Mouse (Mus musculus): Measurements from ENCODE around the gene Hmga2. TPM values are rescaled to one million over a fixed set of nuclear protein-coding genes. Genes with fewer than 3 reads are reported as not detected.

The Hmga2 gene
- total RNA-seq (2012; rRNA removed) (not detected in 2 replicates), polyA plus RNA-seq (2012; ENCODE audit: insufficient read depth in 1 of 2, insufficient read length in 2 of 2, low read depth in 1 of 2, low replicate concordance in 2 of 2, missing spikeins in 1 of 2) (under 1 TPM in 1 of 2 experiments, not detected in 1; 0.15 TPM)

- TF ChIP-seq MYB (IDR thresholded peaks at IDR 0.05; ENCODE audit: low read depth, low read length) (no peak), RCOR1 (IDR thresholded peaks at IDR 0.05; ENCODE audit: low read depth, low read length) (no peak), EP300 (IDR thresholded peaks at IDR 0.05; ENCODE audit: low read depth in 1 of 2, low read length in 2 of 2) (no peak)
- Histone ChIP-seq H3K79me2 (ENCODE audit: control insufficient read depth, insufficient read depth, low read length, poor library complexity) (no peaks in the 10 kb centered on the region), H3K9ac (ENCODE audit: control insufficient read depth, low read depth, low read length, poor library complexity, severe bottlenecking) (no peak within 1 kb of the TSS), H3K27me3 (ENCODE audit: control insufficient read depth in 1 of 2, insufficient read depth in 2 of 2, low read length in 2 of 2) (no peaks in the 10 kb centered on the region), H3K4me1 (ENCODE audit: control insufficient read depth in 1 of 2, insufficient read depth in 2 of 2, low read length in 2 of 2) (no peaks in the 10 kb centered on the region), H3K4me3 (ENCODE audit: control insufficient read depth in 1 of 2, insufficient read depth in 1 of 2, low read depth in 2 of 2, low read length in 2 of 2) (no peak within 1 kb of the TSS), H3K9me3 (replicated peaks; ENCODE audit: insufficient read depth, low read length) (no peaks in the 10 kb centered on the region), H3K36me3 (ENCODE audit: control insufficient read depth in 1 of 2, insufficient read depth in 2 of 2, low read length in 2 of 2) (no peaks in the 10 kb centered on the region), H3K27ac (ENCODE audit: control insufficient read depth, low read depth, low read length) (no peak within 1 kb of the TSS)
- no peak for DNase-seq (ENCODE audit: low read depth, low spot score)
Measured at GRCm38 (mm10) chr10:120475601-120476515, at the start of gene Hmga2. Gene Hmga2 (minus strand): TSS chr10:120476469.

- TF ChIP-seq RAD21 (IDR thresholded peaks at IDR 0.05; ENCODE audit: low read depth, low read length), result no peak
- no peak for TF ChIP-seq ELF1 (IDR thresholded peaks at IDR 0.05; ENCODE audit: low read depth, low read length)
- no peak for TF ChIP-seq TCF12 (IDR thresholded peaks at IDR 0.05; ENCODE audit: low read depth, low read length)
- TF ChIP-seq HCFC1 (IDR thresholded peaks at IDR 0.05; ENCODE audit: low read depth, low read length), result no peak
- TF ChIP-seq E2F4 (IDR thresholded peaks at IDR 0.05; ENCODE audit: borderline replicate concordance, low read depth, low read length), result no peak
- TF ChIP-seq UBTF (IDR thresholded peaks at IDR 0.05; ENCODE audit: borderline replicate concordance, insufficient read depth, low read depth, low read length), result no peak
- TF ChIP-seq TAL1 (IDR thresholded peaks at IDR 0.05; ENCODE audit: low read length), result no peak
- no peak for TF ChIP-seq ZNF384 (IDR thresholded peaks at IDR 0.05; ENCODE audit: low read depth, low read length)
- no peak for TF ChIP-seq JUND (IDR thresholded peaks at IDR 0.05; ENCODE audit: low read depth, low read length)
- TF ChIP-seq ETS1 (IDR thresholded peaks at IDR 0.05; ENCODE audit: low read depth, low read length), result no peak
- Histone ChIP-seq H3K36me3 (ENCODE audit: control insufficient read depth in 1 of 2, insufficient read depth in 2 of 2, low read length in 2 of 2) (no peaks in the 10 kb centered on the region), H3K27ac (ENCODE audit: control insufficient read depth, low read depth, low read length) (no peak overlapping the region), H3K9me3 (replicated peaks; ENCODE audit: insufficient read depth, low read length) (no peaks in the 10 kb centered on the region), H3K9ac (ENCODE audit: control insufficient read depth, low read depth, low read length, poor library complexity, severe bottlenecking) (no peak overlapping the region), H3K27me3 (ENCODE audit: control insufficient read depth in 1 of 2, insufficient read depth in 2 of 2, low read length in 2 of 2) (no peaks in the 10 kb centered on the region; a peak in 1 of 4 replicates), H3K4me3 (ENCODE audit: control insufficient read depth in 1 of 2, insufficient read depth in 1 of 2, low read depth in 2 of 2, low read length in 2 of 2) (no peak overlapping the region), H3K4me1 (ENCODE audit: control insufficient read depth in 1 of 2, insufficient read depth in 2 of 2, low read length in 2 of 2) (no peaks in the 10 kb centered on the region), H3K79me2 (ENCODE audit: control insufficient read depth, insufficient read depth, low read length, poor library complexity) (no peaks in the 10 kb centered on the region)
- DNase-seq (ENCODE audit: low read depth, low spot score), result no peak
Measured at GRCm38 (mm10) chr10:120522959-120523358, 46.7 kb upstream of the Hmga2 start.
